Comparison of ENCODE assay signal across 8 mouse cellular contexts in the genomic region with DNA sequence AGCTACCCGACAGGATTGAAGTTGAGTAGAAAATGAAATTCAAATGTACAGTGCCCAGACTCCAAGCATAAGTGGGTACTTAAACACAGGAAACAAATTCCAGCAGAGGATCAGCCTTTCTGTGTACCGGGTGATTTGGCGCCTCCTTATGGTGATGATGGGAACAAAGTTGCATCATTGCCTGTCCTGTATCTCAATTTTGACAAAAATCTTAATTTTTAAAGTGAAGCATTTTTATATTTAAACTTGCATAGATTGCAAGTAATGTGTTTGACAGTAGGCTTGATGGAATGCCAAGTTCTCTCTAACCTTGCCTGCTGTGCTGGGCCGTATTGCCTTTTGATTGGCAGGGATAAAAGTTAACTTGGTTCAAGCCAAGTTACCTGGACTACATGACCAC. TPM values are rescaled to one million over a fixed set of nuclear protein-coding genes. Genes with fewer than 3 reads are reported as not detected.
DNase-seq lines count a peak whose midpoint lies in the region; ATAC-seq lines count a peak whose summit lies in the region.

No protein-coding gene starts in this region.

- peak overlapping the region; percentile 52 to 76; a peak in 3 of 4 replicates for H3K4me3 ChIP-seq in heart, embryonic 14.5 days (ENCODE audit: control insufficient read depth in 1 of 2, insufficient read depth in 1 of 2, low read depth in 1 of 2, low read length in 2 of 2)
- peak overlapping the region; percentile 72 for H3K4me3 ChIP-seq in midbrain, embryonic 11.5 days (ENCODE audit: low read depth, low read length)

- no peaks in the 10 kb centered on the region for H3K27me3 ChIP-seq in heart, embryonic 14.5 days (ENCODE audit: control insufficient read depth, insufficient read depth, low read length)
- H3K27me3 ChIP-seq in midbrain, embryonic 11.5 days (ENCODE audit: control insufficient read depth, insufficient read depth, low read length), result no peaks in the 10 kb centered on the region

- WGBS in heart, embryonic 14.5 days, result 20% methylated on average over 4 of the region's 4 CpGs
- 30% methylated on average over 4 of the region's 4 CpGs for WGBS in midbrain, embryonic 11.5 days

- H3K4me2 ChIP-seq in heart, embryonic 14.5 days (ENCODE audit: low read length), result peak overlapping the region; percentile 75
- peak overlapping the region; percentile 45 for H3K4me2 ChIP-seq in midbrain, embryonic 11.5 days

- intact Hi-C loops in gastrocnemius, postnatal 36 days (cut with DNase I), result no loop called here

- H3K9ac ChIP-seq in heart, embryonic 14.5 days (ENCODE audit: low read length), result peak overlapping the region; percentile 68
- H3K9ac ChIP-seq in midbrain, embryonic 11.5 days (ENCODE audit: low read length), result no peak overlapping the region

- H3K9me3 ChIP-seq in heart, embryonic 14.5 days (ENCODE audit: control insufficient read depth, low read length), result no peaks in the 10 kb centered on the region
- H3K9me3 ChIP-seq in midbrain, embryonic 11.5 days (ENCODE audit: control insufficient read depth, low read length), result no peaks in the 10 kb centered on the region

- no peak for ATAC-seq in heart, embryonic 14.5 days (ENCODE audit: insufficient number of reproducible peaks, insufficient read depth, low FRiP score, low read depth)
- peak; percentile 4; the same call in 1 of the 2 replicates for ATAC-seq in midbrain, embryonic 11.5 days (ENCODE audit: low FRiP score)

- DNase-seq in gastrocnemius, postnatal 10 days, result peak; percentile 26
- no peak for DNase-seq in gastrocnemius, postnatal 36 days
- DNase-seq in c-Kit-positive CD71-negative TER-119-negative erythroid progenitor cells, embryonic 14.5 days (ENCODE audit: low read depth), result peak; percentile 46
- peak; percentile 55 to 72 for DNase-seq in kidney, postnatal 4 days
- peak; percentile 90 for DNase-seq in midbrain, embryonic 11.5 days (ENCODE audit: low spot score, missing footprints)
- DNase-seq in yolk sac, embryonic 10.5 days (ENCODE audit: low spot score), result no peak
- no peak for DNase-seq in urinary bladder, postnatal 25 days (ENCODE audit: low spot score)

- peaks cover 55% of the 10 kb centered on the region for H3K36me3 ChIP-seq in heart, embryonic 14.5 days (ENCODE audit: control insufficient read depth, insufficient read depth, low read length)
- H3K36me3 ChIP-seq in midbrain, embryonic 11.5 days (ENCODE audit: control insufficient read depth, insufficient read depth, low read length), result peaks cover 6% of the 10 kb centered on the region; the same call in 1 of the 2 replicates

- peaks cover 6 to 14% of the 10 kb centered on the region in 2 experiments for H3K4me1 ChIP-seq in heart, embryonic 14.5 days (ENCODE audit: control insufficient read depth in 2 of 2, insufficient read depth in 2 of 2, low read length in 2 of 2)
- 0 out of 2 replicates have a peak, but pooled peaks cover 3% of the 10 kb centered on the region for H3K4me1 ChIP-seq in midbrain, embryonic 11.5 days (ENCODE audit: control insufficient read depth, insufficient read depth, low read length)

- H3K27ac ChIP-seq in heart, embryonic 14.5 days (replicated peaks in 1 of 2; ENCODE audit: control insufficient read depth in 1 of 2, insufficient read depth in 1 of 2, low read depth in 2 of 2, low read length in 2 of 2), result peak overlapping the region; percentile 85 to 97
- H3K27ac ChIP-seq in midbrain, embryonic 11.5 days (ENCODE audit: low read depth, low read length), result no peak overlapping the region

RNA-seq across cellular contexts. Expression of gene 9130023H24Rik, which starts 1.2 kb away (rescaled TPM):
- total RNA-seq in gastrocnemius, postnatal 10 days (2021), result 1 to 10 TPM; 3.5 to 4.6 TPM
- 1 to 10 TPM; 1.4 to 1.7 TPM for total RNA-seq in gastrocnemius, postnatal 36 days (2021)
- 6.4 and 7.4 TPM in 2 replicates for polyA plus RNA-seq in heart, embryonic 14.5 days (2014; fragmentation: Nextera tagmentation; extraction: Ambion mirVana)
- polyA plus RNA-seq in midbrain, embryonic 11.5 days (2014; fragmentation: Nextera tagmentation; extraction: Ambion mirVana), result 13.7 and 14.2 TPM in 2 replicates

RNA-seq across cellular contexts. Expression of gene Armc5, which starts 1.8 kb away (rescaled TPM):
- 10 to 100 TPM; 10.7 to 14.7 TPM for total RNA-seq in gastrocnemius, postnatal 10 days (2021)
- 1 to 10 TPM; 8.0 to 8.5 TPM for total RNA-seq in gastrocnemius, postnatal 36 days (2021)
- polyA plus RNA-seq in heart, embryonic 14.5 days (2014; fragmentation: Nextera tagmentation; extraction: Ambion mirVana), result 8.2 and 8.5 TPM in 2 replicates
- polyA plus RNA-seq in midbrain, embryonic 11.5 days (2014; fragmentation: Nextera tagmentation; extraction: Ambion mirVana), result 5.8 and 7.1 TPM in 2 replicates

RNA-seq across cellular contexts. Expression of gene Tgfb1i1, which starts 7.6 kb away (rescaled TPM):
- 10 to 100 TPM; 23.1 to 30.3 TPM for total RNA-seq in gastrocnemius, postnatal 10 days (2021)
- 1 to 10 TPM; 5.3 to 6.1 TPM for total RNA-seq in gastrocnemius, postnatal 36 days (2021)
- 147 and 153 TPM in 2 replicates for polyA plus RNA-seq in heart, embryonic 14.5 days (2014; fragmentation: Nextera tagmentation; extraction: Ambion mirVana)
- polyA plus RNA-seq in midbrain, embryonic 11.5 days (2014; fragmentation: Nextera tagmentation; extraction: Ambion mirVana), result 32.2 and 34.3 TPM in 2 replicates

RNA-seq across cellular contexts. Expression of gene Slc5a2, which starts 26.5 kb away (rescaled TPM):
- not detected for total RNA-seq in gastrocnemius, postnatal 10 days (2021)
- not detected for total RNA-seq in gastrocnemius, postnatal 36 days (2021)
- 0.22 and 0.36 TPM in 2 replicates for polyA plus RNA-seq in heart, embryonic 14.5 days (2014; fragmentation: Nextera tagmentation; extraction: Ambion mirVana)
- polyA plus RNA-seq in midbrain, embryonic 11.5 days (2014; fragmentation: Nextera tagmentation; extraction: Ambion mirVana), result 0.16 TPM in 1 of 2 replicates, not detected in the other

RNA-seq across cellular contexts. Expression of gene Cox6a2, which starts 32.8 kb away (rescaled TPM):
- 100 to 1,000 TPM; 833 to 932 TPM for total RNA-seq in gastrocnemius, postnatal 10 days (2021)
- 1,000 to 10,000 TPM; 1,297 to 1,662 TPM for total RNA-seq in gastrocnemius, postnatal 36 days (2021)
- 917 and 1,008 TPM in 2 replicates for polyA plus RNA-seq in heart, embryonic 14.5 days (2014; fragmentation: Nextera tagmentation; extraction: Ambion mirVana)
- polyA plus RNA-seq in midbrain, embryonic 11.5 days (2014; fragmentation: Nextera tagmentation; extraction: Ambion mirVana), result not detected in 2 replicates

Comparison
In these comparisons a context has a peak if more than half of its experiments do, and no peak if none do; other contexts are left out.
1. DNase-seq: peak in gastrocnemius, postnatal 10 days (single experiment), c-Kit-positive CD71-negative TER-119-negative erythroid progenitor cells, embryonic 14.5 days (single experiment), kidney, postnatal 4 days (2 of 2) and midbrain, embryonic 11.5 days (single experiment); none in gastrocnemius, postnatal 36 days (0 of 2), yolk sac, embryonic 10.5 days (single experiment) and urinary bladder, postnatal 25 days (single experiment).